Mouse (Mus musculus) embryonic facial prominence, embryonic 11.5 days (tissue): ENCODE results near the gene Ppp2r2c. TPM values are rescaled to one million over a fixed set of nuclear protein-coding genes. Genes with fewer than 3 reads are reported as not detected.
A peak's percentile ranks its signal among the peaks of the same experiment; 100 is the strongest.

ENCODE experiments used
- ATAC-seq: fragments of 200-750 bp; cut with Nextera tagmentation; replicated peaks from 2 replicates; pipeline ENCODE4 v1.8.0; 2017; ENCODE audit warnings: low read depth; ENCODE audit not compliant: insufficient number of reproducible peaks, low FRiP score, low TSS enrichment
- DNase-seq: peaks from one replicate; pipeline ENCODE4 v3.0.0-alpha.2; 2015; ENCODE audit warnings: low spot score
- H3K27ac ChIP-seq: fragments of 300-500 bp; sonication (generic); replicated peaks from 2 replicates; pipeline ENCODE4 v1.5.1; 2014; ENCODE audit warnings: mild to moderate bottlenecking, low read depth, low read length, control low read depth
- H3K27me3 ChIP-seq: fragments of 300-500 bp; sonication (generic); 2 replicates; pipeline ENCODE4 v1.6.1; 2014; ENCODE audit warnings: mild to moderate bottlenecking, low read length, moderate library complexity, mixed read lengths; ENCODE audit not compliant: control insufficient read depth, insufficient read depth
- H3K36me3 ChIP-seq: fragments of 300-500 bp; sonication (generic); replicated peaks from 2 replicates; pipeline ENCODE4 v1.6.1; 2014; ENCODE audit warnings: low read depth, mild to moderate bottlenecking, low read length, moderate library complexity, mixed read lengths; ENCODE audit not compliant: control insufficient read depth, insufficient read depth
- H3K4me1 ChIP-seq: fragments of 300-500 bp; sonication (generic); 2 replicates; pipeline ENCODE4 v1.6.1; 2014; ENCODE audit warnings: low read length, mixed read lengths; ENCODE audit not compliant: control insufficient read depth, insufficient read depth
- H3K4me2 ChIP-seq: fragments of 300-500 bp; sonication (generic); 2 replicates; pipeline ENCODE4 v1.6.1; 2014; ENCODE audit warnings: low read depth, mild to moderate bottlenecking, control low read depth, low read length, moderate library complexity
- H3K4me3 ChIP-seq: fragments of 300-500 bp; sonication (generic); 2 replicates; pipeline ENCODE4 v1.5.1; 2014; ENCODE audit warnings: low read depth, low read length, control low read depth
- H3K9ac ChIP-seq: fragments of 300-500 bp; sonication (generic); replicated peaks from 2 replicates; pipeline ENCODE4 v1.6.1; 2014; ENCODE audit warnings: mild to moderate bottlenecking, control low read depth, low read length
- H3K9me3 ChIP-seq: fragments of 300-500 bp; sonication (generic); replicated peaks from 2 replicates; pipeline ENCODE4 v1.6.1; 2016; ENCODE audit warnings: mild to moderate bottlenecking, low read length, inconsistent platforms, mixed read lengths; ENCODE audit not compliant: control insufficient read depth
- WGBS: fragments of 180-500 bp; shearing (Covaris S2); extraction: QIAGEN DNeasy Blood & Tissue Kit; methylation state at CpG from one replicate; pipeline ENCODE4 v1.1.7; 2014; 5-methylcytosine and 5-hydroxymethylcytosine counted together
- polyA plus RNA-seq: library from polyadenylated mRNA; unstranded; fragments of >200 nt; fragmentation: Nextera tagmentation; extraction: Ambion mirVana; gene quantifications from 2 replicates; pipeline ENCODE4 v1.2.1, GENCODE M21; 2014

Gene Ppp2r2c
- polyA plus RNA-seq, 1 experiment from 2014 or later = 1.2 TPM

DNA sequence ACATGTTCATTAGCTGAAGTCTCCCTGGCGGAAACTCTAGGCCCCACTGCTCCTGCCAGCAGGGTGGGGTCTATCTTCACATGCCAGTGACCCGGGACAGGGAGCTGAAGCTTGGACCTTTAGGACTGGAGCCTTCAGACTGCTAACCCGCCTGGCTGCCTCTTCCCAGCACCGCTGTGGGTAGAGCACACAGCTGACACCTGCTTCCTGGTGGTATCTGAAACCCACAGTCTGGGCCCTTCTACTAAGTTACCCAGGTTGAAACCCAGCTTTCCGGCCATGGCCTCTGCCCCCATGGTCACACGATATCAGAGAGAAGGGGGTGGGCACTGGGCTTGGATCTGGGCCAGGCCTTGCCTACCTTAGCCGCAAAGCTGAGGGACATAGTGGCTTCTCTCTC is 111.3 kb downstream of the Ppp2r2c start:
- 81% methylated on average over 7 of the region's 7 CpGs for WGBS
- H3K4me2 ChIP-seq = no peak overlapping the region
- no peaks in the 10 kb centered on the region for H3K27me3 ChIP-seq
- H3K9ac ChIP-seq = no peak overlapping the region
- H3K4me1 ChIP-seq = no peaks in the 10 kb centered on the region
- no peaks in the 10 kb centered on the region for H3K36me3 ChIP-seq
- no peak overlapping the region for H3K4me3 ChIP-seq
- H3K27ac ChIP-seq = no peak overlapping the region
- no peaks in the 10 kb centered on the region for H3K9me3 ChIP-seq
- ATAC-seq = no peak
- no peak for DNase-seq

DNA sequence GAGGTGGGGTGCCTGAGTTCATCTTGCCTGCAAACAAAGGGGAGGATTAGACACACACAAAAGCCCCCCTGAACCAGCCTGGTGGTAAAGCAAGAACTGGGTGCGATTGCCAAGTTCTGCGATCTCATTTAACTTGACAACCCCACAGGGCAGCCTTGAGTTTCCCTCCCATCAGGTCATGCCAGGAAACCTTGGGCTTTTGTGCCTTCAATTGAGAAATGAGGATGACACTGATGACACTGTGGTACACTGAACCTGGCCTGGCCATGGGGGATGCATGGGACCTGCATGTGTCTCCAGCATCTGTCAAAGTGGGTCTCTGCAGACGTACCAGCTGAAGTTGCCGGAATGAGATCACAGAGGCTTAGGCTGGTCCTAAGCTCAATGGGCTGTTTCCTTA is 114.0 kb downstream of the Ppp2r2c start:
- no peak overlapping the region for H3K27ac ChIP-seq
- no peaks in the 10 kb centered on the region for H3K9me3 ChIP-seq
- no peak for DNase-seq
- no peaks in the 10 kb centered on the region for H3K27me3 ChIP-seq
- ATAC-seq = no peak
- H3K4me2 ChIP-seq = no peak overlapping the region
- 78% methylated on average over 4 of the region's 4 CpGs for WGBS
- no peak overlapping the region for H3K4me3 ChIP-seq
- H3K4me1 ChIP-seq = no peaks in the 10 kb centered on the region
- no peak overlapping the region for H3K9ac ChIP-seq
- H3K36me3 ChIP-seq = no peaks in the 10 kb centered on the region

GRCm38 (mm10) chr5:36986617-36987016 is 118.3 kb downstream of the Ppp2r2c start:
- Histone ChIP-seq H3K9me3 (no peaks in the 10 kb centered on the region), H3K9ac (no peak overlapping the region), H3K4me2 (no peak overlapping the region), H3K27ac (no peak overlapping the region), H3K27me3 (no peaks in the 10 kb centered on the region), H3K36me3 (no peaks in the 10 kb centered on the region), H3K4me1 (no peaks in the 10 kb centered on the region), H3K4me3 (no peak overlapping the region)
- no peak for ATAC-seq
- 80% methylated on average over 1 of the region's 1 CpGs for WGBS
- no peak for DNase-seq

- H3K9ac ChIP-seq = peak overlapping the region; percentile 72
- no peak overlapping the region for H3K27ac ChIP-seq
- peak overlapping the region; percentile 63 for H3K4me3 ChIP-seq
- H3K4me1 ChIP-seq = no peaks in the 10 kb centered on the region
- 13% methylated on average over 24 of the region's 24 CpGs for WGBS
- DNase-seq = peak; percentile 6
- H3K36me3 ChIP-seq = no peaks in the 10 kb centered on the region
- no peaks in the 10 kb centered on the region for H3K9me3 ChIP-seq
- H3K27me3 ChIP-seq = no peaks in the 10 kb centered on the region
- ATAC-seq = peak; percentile 47
- H3K4me2 ChIP-seq = peak overlapping the region; percentile 92
Measured at GRCm38 (mm10) chr5:36988124-36988780, 119.9 kb downstream of the Ppp2r2c start.

GRCm38 (mm10) chr5:36988781-36989624 is 120.7 kb downstream of the Ppp2r2c start, which contains the start of gene Wfs1:
Gene Wfs1 (minus strand): TSS chr5:36989205.
- Histone ChIP-seq H3K9ac (peak within 1 kb of the TSS; percentile 72), H3K27ac (no peak within 1 kb of the TSS), H3K9me3 (no peaks in the 10 kb centered on the region), H3K4me1 (no peaks in the 10 kb centered on the region), H3K36me3 (no peaks in the 10 kb centered on the region), H3K27me3 (no peaks in the 10 kb centered on the region), H3K4me2 (peak within 1 kb of the TSS; percentile 92), H3K4me3 (peak within 1 kb of the TSS; percentile 63)
- ATAC-seq (peak; percentile 97), DNase-seq (peak; percentile 97)
- WGBS = under 1% methylated on average over 57 of the region's 60 CpGs

- H3K4me3 ChIP-seq = peak overlapping the region; percentile 63; the same call in 1 of the 2 replicates
- peak overlapping the region; percentile 75 for H3K4me2 ChIP-seq
- no peak for DNase-seq
- H3K9me3 ChIP-seq = no peaks in the 10 kb centered on the region
- H3K27me3 ChIP-seq = no peaks in the 10 kb centered on the region
- H3K36me3 ChIP-seq = no peaks in the 10 kb centered on the region
- WGBS = 2% methylated on average over 3 of the region's 3 CpGs
- H3K4me1 ChIP-seq = no peaks in the 10 kb centered on the region
- ATAC-seq = no peak
- H3K27ac ChIP-seq = no peak overlapping the region
- no peak overlapping the region for H3K9ac ChIP-seq
Measured at GRCm38 (mm10) chr5:36989625-36989977, 121.3 kb downstream of the Ppp2r2c start.

GRCm38 (mm10) chr5:36990196-36990595 is 121.9 kb downstream of the Ppp2r2c start:
- no peak overlapping the region for H3K4me2 ChIP-seq
- H3K9me3 ChIP-seq = no peaks in the 10 kb centered on the region
- H3K9ac ChIP-seq = no peak overlapping the region
- H3K4me1 ChIP-seq = no peaks in the 10 kb centered on the region
- no peaks in the 10 kb centered on the region for H3K36me3 ChIP-seq
- ATAC-seq = no peak
- no peak overlapping the region for H3K27ac ChIP-seq
- no peak overlapping the region for H3K4me3 ChIP-seq
- H3K27me3 ChIP-seq = no peaks in the 10 kb centered on the region
- no peak for DNase-seq
- WGBS = 50% methylated on average over 3 of the region's 3 CpGs
